Mouse (Mus musculus) adrenal gland, adult 18-20 months (tissue): ENCODE results near the gene Ptch2. TPM values are rescaled to one million over a fixed set of nuclear protein-coding genes. Genes with fewer than 3 reads are reported as not detected.

ENCODE experiments used
- DNase-seq, 2 experiments: peaks; one replicate each; pipeline ENCODE4 v3.0.0; 2021 to 2022; ENCODE audit warnings: low spot score in 2 of 2
- total RNA-seq, 2 experiments: library from RNA; stranded (reverse); gene quantifications; 1 replicate in 1 of 2; 2 replicates in 1 of 2; pipeline ENCODE4 v1.2.3; 2021

The Ptch2 gene
- total RNA-seq, 2 experiments from 2014 or later = 2.2 to 2.6 TPM

DNA sequence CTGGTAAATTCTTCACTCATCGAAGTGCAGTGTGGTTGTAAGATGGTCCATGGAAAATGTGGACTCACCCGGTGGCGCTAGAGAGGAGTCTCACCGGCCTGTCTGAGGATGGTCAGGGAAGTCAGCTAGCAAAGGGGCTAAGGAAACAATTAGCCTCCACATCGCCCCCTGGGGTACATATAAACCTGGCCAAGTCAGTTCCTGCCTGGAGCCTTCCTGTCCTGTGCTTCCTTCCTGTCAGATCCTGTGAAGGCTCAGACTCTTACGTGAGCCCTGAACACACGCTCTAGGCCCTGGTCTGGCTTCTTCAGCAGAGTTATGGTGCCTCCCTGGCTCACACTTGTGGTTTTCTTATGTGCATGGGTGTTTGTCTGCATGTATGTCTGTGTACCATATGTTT, 5.3 kb downstream of the Ptch2 start:
- no peak for DNase-seq

DNA sequence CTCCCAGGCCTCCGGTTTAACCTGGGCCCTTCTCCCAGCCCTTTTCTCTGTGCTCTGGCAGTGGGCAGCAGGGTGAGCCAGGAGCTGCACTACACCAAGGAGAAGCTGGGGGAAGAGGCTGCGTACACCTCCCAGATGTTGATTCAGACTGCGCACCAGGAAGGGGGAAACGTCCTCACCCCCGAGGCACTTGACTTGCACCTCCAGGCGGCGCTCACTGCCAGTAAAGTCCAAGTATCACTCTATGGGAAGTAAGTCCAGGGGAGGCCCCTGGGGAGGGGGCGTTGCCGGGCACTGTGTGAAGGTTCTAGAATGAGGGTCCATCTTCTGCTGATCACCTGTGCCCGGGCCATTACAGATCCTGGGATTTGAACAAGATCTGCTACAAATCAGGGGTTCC, 8.8 kb downstream of the Ptch2 start:
- DNase-seq = no peak

DNA sequence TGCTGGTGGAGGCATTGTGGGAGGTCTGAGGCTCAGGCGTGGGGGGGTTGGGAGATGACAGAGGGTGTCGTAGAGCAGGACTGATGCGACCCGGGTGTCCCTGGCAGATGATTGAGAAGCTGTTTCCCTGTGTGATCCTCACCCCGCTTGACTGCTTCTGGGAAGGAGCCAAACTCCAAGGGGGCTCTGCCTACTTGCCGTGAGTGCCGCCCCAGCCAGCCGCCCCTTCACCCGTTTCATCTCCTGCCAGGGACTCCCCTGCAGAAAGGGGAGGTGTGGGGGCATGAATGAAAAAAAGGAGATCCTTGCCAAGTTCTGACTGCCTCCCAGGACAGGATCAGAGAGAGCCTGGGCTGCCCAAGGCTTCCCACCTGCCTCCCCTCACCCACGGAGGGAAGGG, 9.3 kb downstream of the Ptch2 start:
- no peak for DNase-seq

DNA sequence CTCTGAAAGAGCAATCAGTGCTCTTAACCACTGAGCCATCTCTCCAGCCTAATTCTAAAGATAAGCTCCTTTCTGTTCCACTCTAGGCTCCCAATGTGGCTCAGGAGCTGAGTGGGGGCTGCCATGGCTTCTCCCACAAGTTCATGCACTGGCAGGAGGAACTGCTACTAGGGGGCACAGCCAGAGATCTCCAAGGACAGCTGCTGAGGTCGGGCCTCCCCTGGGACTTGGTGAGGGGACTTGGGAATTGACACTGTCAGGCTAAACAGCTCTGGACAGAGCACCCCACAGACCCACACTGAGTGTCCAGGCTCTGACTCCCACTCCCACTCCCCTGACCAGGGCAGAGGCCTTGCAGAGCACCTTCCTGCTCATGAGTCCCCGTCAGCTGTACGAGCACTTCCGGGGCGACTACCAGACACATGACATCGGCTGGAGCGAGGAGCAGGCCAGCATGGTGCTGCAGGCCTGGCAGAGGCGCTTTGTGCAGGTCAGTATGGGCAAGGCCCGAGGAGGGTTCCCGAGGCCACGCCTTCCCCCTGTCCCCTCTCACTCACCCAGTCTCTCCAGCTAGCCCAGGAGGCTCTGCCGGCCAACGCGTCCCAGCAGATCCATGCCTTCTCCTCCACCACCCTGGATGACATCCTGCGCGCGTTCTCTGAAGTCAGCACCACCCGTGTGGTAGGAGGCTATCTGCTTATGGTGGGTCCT, 12.1 kb downstream of the Ptch2 start:
- DNase-seq = no peak

DNA sequence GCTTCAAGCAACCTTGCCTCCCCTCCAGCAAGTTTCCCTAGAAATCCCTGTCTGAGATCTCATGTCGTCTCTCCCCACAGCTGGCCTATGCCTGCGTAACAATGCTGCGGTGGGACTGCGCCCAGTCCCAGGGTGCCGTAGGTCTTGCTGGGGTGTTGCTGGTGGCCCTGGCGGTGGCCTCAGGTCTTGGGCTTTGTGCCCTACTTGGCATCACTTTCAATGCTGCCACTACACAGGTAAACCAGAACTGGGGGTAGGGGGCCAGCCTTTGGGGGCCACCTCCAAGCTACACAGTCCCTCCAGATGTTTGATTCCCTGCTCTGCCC, 12.6 kb downstream of the Ptch2 start:
- no peak for DNase-seq

DNA sequence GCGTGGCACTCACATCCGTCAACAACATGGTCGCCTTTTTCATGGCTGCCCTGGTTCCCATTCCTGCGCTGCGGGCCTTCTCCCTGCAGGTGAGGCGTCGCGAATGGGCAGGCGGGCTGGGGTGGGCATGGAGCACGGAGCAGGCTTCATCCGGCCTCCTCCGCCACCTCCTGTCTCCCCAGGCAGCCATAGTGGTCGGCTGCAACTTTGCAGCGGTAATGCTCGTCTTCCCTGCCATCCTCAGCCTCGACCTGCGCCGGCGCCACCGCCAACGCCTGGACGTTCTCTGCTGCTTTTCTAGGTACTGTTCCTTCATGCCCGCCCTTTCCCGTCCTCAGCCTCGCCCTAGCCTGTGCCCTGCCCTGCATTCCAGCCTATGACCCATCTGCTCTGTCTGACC, 13.5 kb downstream of the Ptch2 start:
- no peak for DNase-seq

DNA sequence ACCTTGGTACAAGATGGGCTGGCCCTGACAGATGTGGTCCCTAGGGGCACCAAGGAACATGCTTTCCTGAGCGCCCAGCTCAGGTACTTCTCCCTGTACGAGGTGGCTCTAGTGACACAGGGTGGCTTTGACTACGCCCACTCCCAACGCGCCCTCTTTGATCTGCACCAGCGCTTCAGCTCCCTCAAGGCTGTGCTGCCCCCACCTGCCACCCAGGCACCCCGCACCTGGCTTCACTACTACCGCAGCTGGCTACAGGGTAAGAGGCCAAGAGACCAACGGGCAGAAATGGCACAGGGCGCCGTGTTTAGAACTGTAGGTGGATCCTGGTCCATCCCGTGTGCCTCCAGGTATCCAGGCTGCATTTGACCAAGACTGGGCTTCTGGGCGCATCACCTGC, 14.4 kb downstream of the Ptch2 start:
- DNase-seq = no peak

DNA sequence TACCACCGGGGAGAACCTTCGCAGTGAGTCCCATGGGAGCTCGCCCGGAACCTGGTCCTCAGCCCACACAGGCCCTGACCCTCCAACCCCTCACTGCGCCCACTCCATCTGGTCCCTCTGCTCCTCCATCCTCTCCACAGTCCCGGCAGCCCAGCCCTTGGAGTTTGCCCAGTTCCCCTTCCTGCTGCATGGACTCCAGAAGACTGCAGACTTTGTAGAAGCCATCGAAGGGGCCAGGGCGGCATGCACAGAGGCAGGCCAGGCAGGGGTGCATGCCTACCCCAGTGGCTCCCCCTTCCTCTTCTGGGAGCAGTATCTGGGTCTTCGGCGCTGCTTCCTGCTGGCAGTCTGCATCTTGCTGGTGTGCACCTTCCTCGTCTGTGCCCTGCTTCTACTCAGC, 15.1 kb downstream of the Ptch2 start:
- DNase-seq = no peak

DNA sequence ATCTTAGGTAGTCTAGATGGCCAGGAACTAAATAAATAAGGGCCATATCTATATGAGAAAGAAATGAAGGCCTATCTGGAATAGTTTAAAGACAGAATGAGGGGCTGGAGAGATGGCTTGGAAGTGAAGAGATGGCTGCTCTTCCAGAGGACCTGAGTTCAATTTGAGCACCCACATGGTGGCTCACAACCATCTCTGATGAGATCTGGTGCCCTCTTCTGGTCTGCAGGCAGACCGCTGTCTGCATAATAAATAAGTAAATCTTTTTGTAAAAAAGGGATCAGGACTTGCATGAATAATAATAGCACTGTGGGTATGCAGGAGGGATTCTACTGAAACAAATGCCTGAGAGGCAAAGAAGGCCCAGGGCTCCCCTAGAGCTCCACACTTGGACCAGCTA, 17.4 kb downstream of the Ptch2 start:
- DNase-seq = no peak

DNA sequence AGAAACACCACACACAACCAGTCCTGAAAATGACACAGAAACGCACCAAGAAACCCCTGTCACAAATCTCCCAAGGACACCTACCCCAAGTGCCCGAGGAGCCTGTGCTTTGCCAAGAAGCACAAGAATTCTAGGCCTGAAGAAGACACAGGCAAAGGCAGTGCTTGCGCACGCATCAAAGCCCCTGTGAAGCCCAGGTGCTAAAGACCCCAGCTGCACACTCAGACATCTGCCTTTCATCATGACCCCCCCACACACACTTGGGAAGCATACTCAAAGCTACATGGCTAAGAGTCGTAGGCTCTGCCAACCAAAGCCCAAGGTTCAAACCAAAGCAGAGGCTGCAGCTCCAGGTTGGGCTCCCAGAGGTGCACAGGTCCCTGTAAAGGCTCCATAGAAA, 19.7 kb downstream of the Ptch2 start:
- DNase-seq = no peak

DNA sequence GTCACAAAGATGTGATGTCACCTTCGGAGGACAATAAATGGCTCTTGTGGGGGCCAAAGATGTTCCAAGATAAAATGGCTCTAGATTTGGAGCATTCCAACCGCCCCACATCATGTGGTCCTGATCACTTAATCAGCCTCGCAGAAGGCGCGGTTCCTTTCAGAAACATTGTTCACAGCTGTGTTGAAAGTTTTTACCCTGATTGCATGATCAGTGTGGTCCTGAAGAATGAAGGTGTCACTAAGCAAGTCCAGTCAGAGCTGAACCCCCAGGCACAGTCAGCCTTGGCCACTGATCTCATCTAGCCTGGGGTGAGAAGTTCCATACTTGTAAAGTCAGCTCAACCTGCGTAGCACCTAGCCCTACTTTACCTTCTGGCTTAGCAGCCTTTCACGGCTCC, 22.1 kb downstream of the Ptch2 start:
- DNase-seq = no peak

DNA sequence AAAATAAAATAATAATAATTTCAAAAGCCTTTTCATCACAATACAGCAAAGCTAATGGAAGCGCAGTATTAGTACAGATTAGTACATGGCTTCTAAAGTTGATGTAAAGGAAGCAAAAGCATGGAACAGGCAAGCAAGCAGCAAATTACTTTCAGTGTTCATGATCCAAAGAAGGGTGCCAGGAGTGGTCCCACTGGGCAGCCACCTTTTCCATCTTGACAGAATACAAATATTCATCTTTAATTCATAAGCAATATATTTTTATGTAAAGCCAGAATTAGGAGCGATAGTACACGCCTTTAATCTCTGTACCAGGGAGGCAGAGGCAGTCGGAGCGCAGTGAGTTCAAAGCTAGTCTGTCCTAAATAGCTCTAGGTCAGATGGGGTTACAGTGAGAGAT, 23.8 kb downstream of the Ptch2 start:
- no peak for DNase-seq

DNA sequence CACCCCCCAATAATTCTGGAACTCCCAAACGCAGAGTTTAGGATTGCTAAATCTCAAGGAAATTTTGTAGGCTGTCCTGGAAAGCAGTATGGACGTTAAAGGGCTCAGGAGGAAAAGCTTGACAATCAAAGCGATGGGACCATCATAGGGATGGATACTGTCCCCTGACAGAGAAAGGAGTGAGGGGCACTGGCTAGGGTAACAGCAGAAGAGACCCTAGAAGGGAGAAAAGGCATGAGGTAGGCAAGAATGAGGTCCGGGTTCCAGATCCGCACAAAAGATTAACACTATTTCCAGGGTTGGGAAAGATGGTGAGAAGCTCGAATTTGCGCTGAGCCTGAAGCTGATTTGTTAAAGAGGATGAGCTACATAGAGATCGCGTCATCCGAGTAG, 24.2 kb downstream of the Ptch2 start:
- no peak for DNase-seq

DNA sequence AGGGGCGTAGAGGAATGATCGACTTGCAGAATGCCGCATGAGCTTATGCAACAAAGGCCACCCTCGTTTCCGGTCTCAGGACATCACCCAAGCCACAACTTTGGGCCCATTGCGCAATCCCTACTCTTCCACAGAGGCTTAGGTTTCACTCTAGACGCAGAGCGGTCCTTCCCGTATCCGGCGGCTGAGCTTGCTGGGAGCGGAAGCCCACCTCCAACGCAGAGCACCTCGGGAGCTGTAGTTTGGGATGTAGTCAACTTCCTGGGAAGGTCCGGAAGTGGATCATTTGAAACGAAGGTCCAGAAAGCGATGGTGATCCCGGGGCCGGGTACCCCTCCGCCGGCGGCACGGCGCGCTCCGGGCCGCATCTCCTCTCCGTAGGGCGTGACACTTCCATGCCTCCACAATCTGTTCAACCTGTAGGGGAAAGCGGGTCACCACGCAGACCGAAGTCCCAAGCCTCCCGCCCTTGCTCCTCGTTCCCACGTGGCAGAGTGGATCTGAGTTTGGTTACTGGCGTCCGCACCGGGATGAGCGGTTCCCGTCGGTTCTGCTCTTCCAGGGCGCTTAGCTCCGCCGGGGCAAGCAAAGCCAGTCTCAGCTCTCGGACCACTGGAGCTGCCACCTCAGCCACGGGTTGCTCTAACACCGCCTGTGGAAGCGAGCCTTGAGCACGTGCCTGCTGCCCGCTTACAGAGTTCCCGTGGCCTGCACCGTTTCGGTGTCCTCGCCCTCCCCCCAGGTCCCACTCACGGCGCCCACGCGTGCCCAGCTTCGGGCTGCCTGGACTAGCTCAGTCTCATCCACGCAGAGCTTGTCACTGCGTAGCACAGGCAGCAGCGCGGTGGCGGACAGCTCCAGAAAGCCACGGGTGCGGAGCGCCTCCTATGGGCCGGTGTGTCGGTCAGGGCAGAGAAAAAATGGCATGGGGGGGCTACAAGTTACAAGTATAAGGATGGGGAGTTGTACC, 24.9 kb downstream of the Ptch2 start:
- peak; percentile 83 to 87 for DNase-seq

DNA sequence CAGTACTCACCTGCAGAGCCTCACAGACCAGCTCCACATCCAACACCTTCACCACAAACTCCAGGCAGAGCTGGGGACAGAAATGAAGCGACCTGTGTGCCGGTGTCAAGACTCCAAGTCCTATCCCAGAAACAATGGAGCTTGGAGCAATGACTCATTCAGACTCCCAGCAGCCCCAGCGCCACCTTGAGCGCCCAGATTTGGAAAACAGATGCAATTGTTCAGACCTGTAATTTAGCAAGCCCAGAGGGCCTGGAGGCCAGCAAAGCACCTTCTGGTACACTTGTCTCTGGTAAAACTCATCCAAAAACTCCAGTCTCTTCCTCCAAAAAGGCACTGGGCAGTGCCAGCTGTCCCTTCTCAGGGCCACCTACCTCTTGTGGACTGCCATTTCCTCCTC, 26.3 kb downstream of the Ptch2 start:
- no peak for DNase-seq

DNA sequence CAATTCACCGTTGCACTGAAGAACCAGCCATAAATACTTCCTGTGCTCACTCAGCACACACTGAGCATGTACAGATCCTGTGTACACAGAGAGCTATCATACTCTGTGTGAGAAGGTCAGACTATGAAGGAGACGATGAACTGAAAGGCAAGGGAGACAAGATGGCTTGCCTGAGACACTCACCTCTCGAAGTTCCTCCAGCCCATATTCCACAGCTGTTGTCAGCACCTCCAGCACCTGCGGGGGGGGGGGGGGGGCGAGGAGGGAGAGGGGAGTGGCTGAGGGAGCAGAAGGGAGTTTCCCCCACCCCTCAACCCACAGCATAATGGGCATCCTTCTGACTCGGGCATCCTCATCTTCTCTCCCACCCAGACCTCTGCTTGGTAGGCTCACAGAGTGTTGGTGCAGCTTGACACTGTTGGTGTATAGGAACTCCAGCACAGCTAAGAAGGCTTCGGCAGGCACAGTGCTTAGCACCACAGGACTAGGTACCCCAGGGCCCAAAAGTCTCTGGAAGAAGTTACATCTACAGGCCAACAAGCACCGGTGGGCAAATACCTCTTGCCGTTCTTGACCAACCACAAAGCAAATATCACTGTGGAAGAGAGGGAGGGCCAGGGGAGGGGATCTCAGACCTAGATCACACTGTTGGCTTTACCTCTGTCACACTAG, 27.8 kb downstream of the Ptch2 start:
- DNase-seq = no peak

DNA sequence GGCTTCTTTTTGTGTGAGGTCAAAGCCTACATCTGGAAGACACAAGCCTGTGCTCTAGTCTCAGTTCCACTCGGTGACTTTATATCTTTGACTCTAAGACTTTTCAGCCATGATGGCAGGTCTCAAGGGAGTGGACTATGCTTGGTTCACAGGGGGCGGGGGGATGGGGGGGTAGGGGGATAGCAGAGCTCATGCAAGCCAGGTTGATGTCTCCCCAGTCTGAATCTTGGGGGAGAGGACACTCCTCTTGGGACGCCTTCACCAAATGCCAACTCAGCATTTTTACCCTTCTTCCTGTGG, 28.3 kb downstream of the Ptch2 start:
- DNase-seq = no peak

DNA sequence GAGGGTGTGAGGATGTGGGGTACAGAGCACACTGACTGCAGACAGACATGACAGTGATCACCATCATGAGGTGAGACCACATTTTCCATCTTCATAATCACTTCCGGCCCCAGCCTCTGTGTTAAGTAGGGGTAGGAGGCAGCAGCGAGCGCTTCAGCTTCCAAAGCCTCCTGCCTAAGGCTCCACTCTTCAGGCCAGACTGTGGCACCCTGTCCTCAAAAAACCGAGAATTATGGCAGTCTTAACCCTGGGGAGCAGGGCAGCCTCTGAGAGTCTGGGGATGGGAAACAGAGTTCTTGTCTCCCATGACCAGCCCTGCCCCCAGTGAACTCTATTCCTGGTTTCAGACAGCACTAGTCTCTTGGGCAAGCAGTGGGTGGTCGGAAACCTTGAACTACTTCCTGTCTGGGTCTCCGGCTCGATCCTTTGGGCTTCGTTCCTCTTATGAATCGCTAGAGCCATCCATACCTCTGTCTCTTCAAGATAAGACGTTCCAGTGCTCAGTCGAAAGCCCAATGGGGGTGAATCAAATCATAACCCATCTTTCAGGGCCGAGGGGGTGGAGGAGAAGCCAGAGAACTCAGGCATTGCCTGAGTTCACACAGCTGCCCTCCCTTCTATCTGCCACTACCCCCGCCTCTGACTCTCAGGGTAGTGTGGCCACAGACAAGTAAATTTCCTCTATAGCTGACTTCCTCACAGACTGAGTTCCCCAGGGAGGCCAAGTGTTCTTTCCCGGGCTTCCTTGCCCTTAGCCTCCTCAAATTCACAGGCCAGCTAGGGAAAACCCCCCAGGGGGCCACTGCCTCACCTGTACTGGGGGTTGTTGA, 28.9 kb downstream of the Ptch2 start:
- DNase-seq = no peak

DNA sequence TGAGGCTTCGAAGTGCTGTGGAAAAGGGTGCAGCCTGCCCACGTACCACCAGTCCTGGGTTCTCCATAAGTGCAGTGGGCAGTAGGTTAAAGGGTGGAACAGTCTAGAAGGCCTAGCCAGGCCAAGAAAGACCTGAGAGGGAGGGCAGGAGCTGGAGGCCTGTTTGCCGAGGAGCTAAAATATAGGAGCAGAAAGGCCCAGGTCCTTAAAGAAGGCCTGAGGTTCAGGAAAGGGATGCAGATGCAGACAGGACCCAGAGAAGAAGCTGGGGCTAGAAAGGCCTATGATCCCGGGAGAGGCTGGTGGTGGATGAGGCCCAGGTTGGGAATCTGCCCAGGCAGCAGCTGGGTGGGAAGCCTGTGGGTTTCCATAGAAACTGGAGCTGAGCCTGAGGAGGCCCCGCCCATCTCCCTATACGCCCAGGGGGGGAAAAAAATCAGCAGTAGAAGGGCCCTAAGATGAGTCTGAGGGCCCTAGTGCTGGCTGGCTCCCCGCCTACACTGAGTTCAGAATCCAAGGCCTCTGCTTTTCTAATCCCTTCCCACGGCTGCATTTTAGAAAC, 29.6 kb downstream of the Ptch2 start, which contains the start of gene Btbd19:
TSS of gene Btbd19 (minus strand) at position 378 of the 562 bp plus-strand sequence.
- peak; percentile 32 to 45 for DNase-seq

DNA sequence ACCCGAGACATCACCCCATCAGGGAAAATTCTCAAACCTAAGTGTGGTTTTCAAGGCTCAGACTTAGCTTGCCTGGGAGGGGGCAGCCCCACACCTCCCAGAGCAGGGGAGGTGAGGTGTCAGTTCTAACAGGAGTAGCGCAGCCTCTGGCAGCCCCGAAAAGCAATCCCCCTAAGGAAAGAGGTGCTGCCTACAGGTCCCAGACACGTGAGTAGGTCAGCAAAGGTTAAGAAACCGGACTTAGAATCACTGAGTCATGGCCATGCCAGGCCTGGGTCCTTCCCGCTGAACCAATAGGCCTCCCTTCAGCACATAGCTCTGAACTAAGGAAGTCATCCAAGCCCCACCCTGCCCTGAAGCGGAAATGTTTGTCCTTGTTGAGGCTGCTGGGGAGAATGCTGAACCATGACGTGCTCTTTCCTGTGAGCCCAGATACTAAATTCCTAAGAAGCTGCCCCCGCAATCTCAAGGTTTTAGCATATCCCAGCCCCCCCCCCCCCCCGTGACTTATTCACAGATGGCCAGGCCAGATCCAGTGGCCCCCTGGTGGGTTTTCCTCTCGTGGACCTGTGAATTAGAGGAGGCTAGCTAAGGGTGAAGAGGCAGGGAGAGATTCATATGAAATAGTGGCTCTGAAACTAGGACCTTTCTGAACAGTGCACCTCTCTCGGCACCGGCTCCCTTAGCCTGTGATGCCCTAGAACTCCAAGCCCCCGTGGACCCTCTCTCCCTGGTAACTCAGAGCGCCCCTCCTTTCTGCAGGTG, 30.2 kb downstream of the Ptch2 start:
- peak; percentile 45 to 56 for DNase-seq
